ENCODE assay signal across 11 mouse cellular contexts in the genomic region with DNA sequence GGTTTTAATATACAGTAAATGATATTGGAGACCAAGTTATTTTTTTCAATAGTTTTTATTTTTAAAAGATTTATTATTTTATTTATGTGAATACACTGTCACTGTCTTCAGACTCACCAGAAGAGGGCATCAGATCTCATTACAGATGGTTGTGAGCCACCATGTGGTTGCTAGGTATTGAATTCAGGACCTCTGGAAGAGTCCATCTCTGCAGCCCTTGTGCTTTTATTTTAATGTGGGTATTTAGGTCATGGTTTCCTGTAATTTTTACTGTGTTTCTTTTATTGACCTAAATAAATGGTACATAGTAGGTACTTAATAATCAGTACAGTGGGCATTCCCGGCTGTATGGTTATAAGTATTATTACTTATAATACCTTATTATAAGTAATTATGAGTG. TPM values are rescaled to one million over a fixed set of nuclear protein-coding genes. Genes with fewer than 3 reads are reported as not detected.
DNase-seq lines count a peak whose midpoint lies in the region; ATAC-seq and TF ChIP-seq lines count a peak whose summit lies in the region.
"Had no signal": no experiment of that assay in that cellular context is flagged by ENCODE, and none has a peak within 500 bp of the region (broad histone marks: within the 10 kb centered on the region; RNA-seq: fewer than 3 reads in every experiment).

No protein-coding gene starts in this region.

- TF ChIP-seq EP300 in ES-Bruce4 (IDR thresholded peaks at IDR 0.05; ENCODE audit: insufficient read depth, low read depth, low read length), result no peak

- H3K9me3 ChIP-seq in heart, embryonic 13.5 days, result no peaks in the 10 kb centered on the region
- no peaks in the 10 kb centered on the region; the same call in 1 of the 2 replicates for H3K9me3 ChIP-seq in ES-Bruce4 (replicated peaks; ENCODE audit: control insufficient read depth, insufficient read depth, low read length, poor library complexity, severe bottlenecking)
- H3K9me3 ChIP-seq: hindbrain, embryonic 10.5 days; lung, embryonic 15.5 days; neural tube, embryonic 13.5 days had no signal

- H3K9ac ChIP-seq in heart, embryonic 13.5 days, result no peak overlapping the region
- H3K9ac ChIP-seq in ES-Bruce4 (ENCODE audit: low read depth, poor library complexity, severe bottlenecking), result no peak overlapping the region
- H3K9ac ChIP-seq: lung, embryonic 15.5 days had no signal

- 78% methylated on average over 1 of the region's 1 CpGs for WGBS in heart, embryonic 13.5 days
- WGBS in lung, adult 2 months, result 67% methylated on average over 1 of the region's 1 CpGs

- ATAC-seq in heart, embryonic 13.5 days (ENCODE audit: extremely low read depth, insufficient number of reproducible peaks, low FRiP score, low TSS enrichment), result no peak

- H3K27me3 ChIP-seq in heart, embryonic 13.5 days (replicated peaks), result no peaks in the 10 kb centered on the region
- no peaks in the 10 kb centered on the region for H3K27me3 ChIP-seq in ES-Bruce4 (ENCODE audit: control insufficient read depth, insufficient read depth, low read length, poor library complexity, severe bottlenecking)
- H3K27me3 ChIP-seq: lung, embryonic 15.5 days; neural tube, embryonic 13.5 days had no signal

- intact Hi-C loops in heart, postnatal 10 days (cut with DNase I), result loop anchor here (5.0 kb wide), 1 partner anchor 57 kb away; the partner anchor contains the start of gene Abl2

- H3K36me3 ChIP-seq in heart, embryonic 13.5 days, result no peaks in the 10 kb centered on the region; the same call in 1 of the 2 replicates
- no peaks in the 10 kb centered on the region for H3K36me3 ChIP-seq in ES-Bruce4 (ENCODE audit: control insufficient read depth, insufficient read depth, low read length, poor library complexity, severe bottlenecking)
- H3K36me3 ChIP-seq: lung, embryonic 15.5 days; neural tube, embryonic 13.5 days had no signal

- H3K4me1 ChIP-seq in heart, embryonic 13.5 days, result peaks cover 51% of the 10 kb centered on the region
- H3K4me1 ChIP-seq in lung, adult 2 months (ENCODE audit: control insufficient read depth, insufficient read depth, low read length), result peaks cover 29% of the 10 kb centered on the region
- H3K4me1 ChIP-seq in ES-Bruce4 (ENCODE audit: control insufficient read depth, insufficient read depth, low read length), result peaks cover 2% of the 10 kb centered on the region

- TF ChIP-seq POLR2A in lung, adult 2 months (IDR thresholded peaks at IDR 0.05; ENCODE audit: borderline replicate concordance, extremely low read depth, low read depth, low read length), result no peak
- no peak for TF ChIP-seq POLR2A in ES-Bruce4 (IDR thresholded peaks at IDR 0.05; ENCODE audit: insufficient read depth, low read length)

- 0 out of 2 replicates have a peak, but pooled peaks have one; percentile 2 for TF ChIP-seq CTCF in lung, adult 2 months (IDR thresholded peaks at IDR 0.05; ENCODE audit: insufficient read depth, low read length)
- no peak for TF ChIP-seq CTCF in ES-Bruce4 (IDR thresholded peaks at IDR 0.05; ENCODE audit: low read depth, low read length)

- no peak overlapping the region for H3K4me3 ChIP-seq in heart, embryonic 13.5 days
- H3K4me3 ChIP-seq in lung, adult 2 months (replicated peaks; ENCODE audit: extremely low read depth, low read depth, low read length), result no peak overlapping the region
- H3K4me3 ChIP-seq in ES-Bruce4 (ENCODE audit: low read depth, low read length), result no peak overlapping the region
- H3K4me3 ChIP-seq: neural tube, embryonic 13.5 days had no signal

- H3K27ac ChIP-seq in heart, embryonic 13.5 days (replicated peaks), result peak overlapping the region; percentile 81; the same call in 1 of the 2 replicates
- peak overlapping the region; percentile 85; the same call in 1 of the 2 replicates for H3K27ac ChIP-seq in ES-Bruce4 (ENCODE audit: insufficient read depth, low read length)

- no peak for DNase-seq in heart, postnatal 10 days
- DNase-seq in lung, adult 2 months, result no peak
- DNase-seq in lung, postnatal 14 days, result no peak
- peak; percentile 40 for DNase-seq in naive thymus-derived CD4-positive, alpha-beta T cell, adult 2 months (ENCODE audit: low read depth)
- no peak for DNase-seq in thymus, postnatal 25 days
- DNase-seq in gastrocnemius, postnatal 4 days (ENCODE audit: low spot score in 2 of 2), result no peak

- peak overlapping the region; percentile 69 for H3K4me2 ChIP-seq in heart, embryonic 13.5 days

RNA-seq across cellular contexts. Expression of gene Abl2, which starts 56.1 kb away (rescaled TPM):
- polyA plus RNA-seq in heart, embryonic 13.5 days (2015; fragmentation: Nextera tagmentation; extraction: Ambion mirVana), result 2.4 and 2.9 TPM in 2 replicates
- total RNA-seq in heart, postnatal 10 days (2021), result 10 to 100 TPM; 24.2 to 25.3 TPM
- polyA plus RNA-seq in lung, adult 2 months (2012; rRNA removed), result 8.2 and 9.8 TPM in 2 replicates
- polyA plus RNA-seq in ES-Bruce4 (2011; ENCODE audit: insufficient read depth, insufficient read length, low read depth, missing spikeins), result 49.7 and 53.0 TPM in 2 replicates
- 10 to 100 TPM; 21.0 to 22.3 TPM for total RNA-seq in gastrocnemius, postnatal 4 days (2021)

RNA-seq across cellular contexts. Expression of gene Tor3a, which starts 59.4 kb away (rescaled TPM):
- polyA plus RNA-seq in heart, embryonic 13.5 days (2015; fragmentation: Nextera tagmentation; extraction: Ambion mirVana), result 4.8 and 5.1 TPM in 2 replicates
- total RNA-seq in heart, postnatal 10 days (2021), result 10 to 100 TPM; 11.2 to 14.3 TPM
- polyA plus RNA-seq in lung, adult 2 months (2012; rRNA removed), result 73.2 and 105 TPM in 2 replicates
- polyA plus RNA-seq in ES-Bruce4 (2011; ENCODE audit: insufficient read depth, insufficient read length, low read depth, missing spikeins), result 26.9 and 27.9 TPM in 2 replicates
- 1 to 10 TPM; 6.8 to 8.0 TPM for total RNA-seq in gastrocnemius, postnatal 4 days (2021)
